Mouse (Mus musculus): Measurements from ENCODE around the gene Rps6kb2. TPM values are rescaled to one million over a fixed set of nuclear protein-coding genes. Genes with fewer than 3 reads are reported as not detected.

The Rps6kb2 gene
- polyA plus RNA-seq, 1 experiment = 93.6 TPM

- Histone ChIP-seq H3K4me3 (replicated peaks; ENCODE audit: insufficient read depth, low read depth, low read length) (no peak overlapping the region), H3K4me1 (ENCODE audit: control insufficient read depth, insufficient read depth, low read length) (peaks cover 37% of the 10 kb centered on the region), H3K27ac (ENCODE audit: insufficient read depth, low read length) (no peak overlapping the region), H3K27me3 (ENCODE audit: control insufficient read depth, insufficient read depth, low read length) (no peaks in the 10 kb centered on the region)
- no peak for DNase-seq
- 95% methylated on average over 7 of the region's 7 CpGs for whole genome bisulfite sequencing
- no peak for TF ChIP-seq POLR2A (IDR thresholded peaks at IDR 0.05; ENCODE audit: borderline replicate concordance, insufficient read depth, low read length)
- no peak for TF ChIP-seq CTCF (IDR thresholded peaks at IDR 0.05; ENCODE audit: borderline replicate concordance, insufficient read depth, low read depth, low read length)
Measured at GRCm38 (mm10) chr19:4117006-4117405, 46.1 kb downstream of the Rps6kb2 start.

- DNase-seq = no peak
- Histone ChIP-seq H3K27ac (ENCODE audit: insufficient read depth, low read length) (no peak overlapping the region), H3K27me3 (ENCODE audit: control insufficient read depth, insufficient read depth, low read length) (no peaks in the 10 kb centered on the region), H3K4me3 (replicated peaks; ENCODE audit: insufficient read depth, low read depth, low read length) (no peak overlapping the region), H3K4me1 (ENCODE audit: control insufficient read depth, insufficient read depth, low read length) (peaks cover 48% of the 10 kb centered on the region)
- TF ChIP-seq CTCF (IDR thresholded peaks at IDR 0.05; ENCODE audit: borderline replicate concordance, insufficient read depth, low read depth, low read length) = no peak
- TF ChIP-seq POLR2A (IDR thresholded peaks at IDR 0.05; ENCODE audit: borderline replicate concordance, insufficient read depth, low read length) = no peak
- WGBS = 71% methylated on average over 11 of the region's 11 CpGs
Measured at GRCm38 (mm10) chr19:4115816-4116215, 47.3 kb downstream of the Rps6kb2 start.

GRCm38 (mm10) chr19:4115144-4115543 lies 48.0 kb downstream of the Rps6kb2 start:
- H3K4me1 ChIP-seq (ENCODE audit: control insufficient read depth, insufficient read depth, low read length) = peaks cover 51% of the 10 kb centered on the region
- no peak for TF ChIP-seq CTCF (IDR thresholded peaks at IDR 0.05; ENCODE audit: borderline replicate concordance, insufficient read depth, low read depth, low read length)
- no peak for TF ChIP-seq POLR2A (IDR thresholded peaks at IDR 0.05; ENCODE audit: borderline replicate concordance, insufficient read depth, low read length)
- H3K4me3 ChIP-seq (replicated peaks; ENCODE audit: insufficient read depth, low read depth, low read length) = no peak overlapping the region
- H3K27me3 ChIP-seq (ENCODE audit: control insufficient read depth, insufficient read depth, low read length) = no peaks in the 10 kb centered on the region
- WGBS = 71% methylated on average over 10 of the region's 10 CpGs
- DNase-seq = no peak
- peak overlapping the region; percentile 82 for H3K27ac ChIP-seq (ENCODE audit: insufficient read depth, low read length)

GRCm38 (mm10) chr19:4114551-4114950 lies 48.6 kb downstream of the Rps6kb2 start:
- WGBS = 34% methylated on average over 10 of the region's 10 CpGs
- H3K4me1 ChIP-seq (ENCODE audit: control insufficient read depth, insufficient read depth, low read length) = peaks cover 51% of the 10 kb centered on the region
- no peak for DNase-seq
- H3K27me3 ChIP-seq (ENCODE audit: control insufficient read depth, insufficient read depth, low read length) = no peaks in the 10 kb centered on the region
- H3K27ac ChIP-seq (ENCODE audit: insufficient read depth, low read length) = peak overlapping the region; percentile 82
- no peak overlapping the region for H3K4me3 ChIP-seq (replicated peaks; ENCODE audit: insufficient read depth, low read depth, low read length)
- TF ChIP-seq POLR2A (IDR thresholded peaks at IDR 0.05; ENCODE audit: borderline replicate concordance, insufficient read depth, low read length) (no peak), CTCF (IDR thresholded peaks at IDR 0.05; ENCODE audit: borderline replicate concordance, insufficient read depth, low read depth, low read length) (no peak)

GRCm38 (mm10) chr19:4113806-4114230 lies 49.3 kb downstream of the Rps6kb2 start:
- H3K27me3 ChIP-seq (ENCODE audit: control insufficient read depth, insufficient read depth, low read length) = no peaks in the 10 kb centered on the region
- peak overlapping the region; percentile 82 for H3K27ac ChIP-seq (ENCODE audit: insufficient read depth, low read length)
- 40% methylated on average over 5 of the region's 5 CpGs for WGBS
- H3K4me1 ChIP-seq (ENCODE audit: control insufficient read depth, insufficient read depth, low read length) = peaks cover 51% of the 10 kb centered on the region
- TF ChIP-seq CTCF (IDR thresholded peaks at IDR 0.05; ENCODE audit: borderline replicate concordance, insufficient read depth, low read depth, low read length) (no peak), POLR2A (IDR thresholded peaks at IDR 0.05; ENCODE audit: borderline replicate concordance, insufficient read depth, low read length) (no peak)
- DNase-seq = no peak
- H3K4me3 ChIP-seq (replicated peaks; ENCODE audit: insufficient read depth, low read depth, low read length) = no peak overlapping the region

GRCm38 (mm10) chr19:4113186-4113805 lies 49.9 kb downstream of the Rps6kb2 start:
- TF ChIP-seq POLR2A (IDR thresholded peaks at IDR 0.05; ENCODE audit: borderline replicate concordance, insufficient read depth, low read length) = no peak; the same call in 1 of the 2 replicates
- TF ChIP-seq CTCF (IDR thresholded peaks at IDR 0.05; ENCODE audit: borderline replicate concordance, insufficient read depth, low read depth, low read length) = no peak
- Histone ChIP-seq H3K27ac (ENCODE audit: insufficient read depth, low read length) (peak overlapping the region; percentile 82), H3K4me3 (replicated peaks; ENCODE audit: insufficient read depth, low read depth, low read length) (no peak overlapping the region), H3K4me1 (ENCODE audit: control insufficient read depth, insufficient read depth, low read length) (peaks cover 51% of the 10 kb centered on the region), H3K27me3 (ENCODE audit: control insufficient read depth, insufficient read depth, low read length) (no peaks in the 10 kb centered on the region)
- 6% methylated on average over 13 of the region's 13 CpGs for WGBS
- DNase-seq = peak; percentile 97 to 99

- no peak for DNase-seq
- peaks cover 51% of the 10 kb centered on the region for H3K4me1 ChIP-seq (ENCODE audit: control insufficient read depth, insufficient read depth, low read length)
- no peak for TF ChIP-seq POLR2A (IDR thresholded peaks at IDR 0.05; ENCODE audit: borderline replicate concordance, insufficient read depth, low read length)
- TF ChIP-seq CTCF (IDR thresholded peaks at IDR 0.05; ENCODE audit: borderline replicate concordance, insufficient read depth, low read depth, low read length) = no peak
- WGBS = 83% methylated on average over 26 of the region's 26 CpGs
- H3K4me3 ChIP-seq (replicated peaks; ENCODE audit: insufficient read depth, low read depth, low read length) = no peak overlapping the region
- peak overlapping the region; percentile 82 for H3K27ac ChIP-seq (ENCODE audit: insufficient read depth, low read length)
- no peaks in the 10 kb centered on the region for H3K27me3 ChIP-seq (ENCODE audit: control insufficient read depth, insufficient read depth, low read length)
Measured at GRCm38 (mm10) chr19:4112063-4112960, 50.8 kb downstream of the Rps6kb2 start.

Measured in cerebellum, adult 2 months (tissue).